Mouse (Mus musculus) kidney, adult 9 months (tissue): ENCODE measurements around the gene Slc7a1.
A peak's percentile ranks its signal among the peaks of the same experiment; 100 is the strongest.

Source experiments
- DNase-seq: peaks from one replicate; pipeline ENCODE4 v3.0.0; 2022

Slc7a1 gene

DNA sequence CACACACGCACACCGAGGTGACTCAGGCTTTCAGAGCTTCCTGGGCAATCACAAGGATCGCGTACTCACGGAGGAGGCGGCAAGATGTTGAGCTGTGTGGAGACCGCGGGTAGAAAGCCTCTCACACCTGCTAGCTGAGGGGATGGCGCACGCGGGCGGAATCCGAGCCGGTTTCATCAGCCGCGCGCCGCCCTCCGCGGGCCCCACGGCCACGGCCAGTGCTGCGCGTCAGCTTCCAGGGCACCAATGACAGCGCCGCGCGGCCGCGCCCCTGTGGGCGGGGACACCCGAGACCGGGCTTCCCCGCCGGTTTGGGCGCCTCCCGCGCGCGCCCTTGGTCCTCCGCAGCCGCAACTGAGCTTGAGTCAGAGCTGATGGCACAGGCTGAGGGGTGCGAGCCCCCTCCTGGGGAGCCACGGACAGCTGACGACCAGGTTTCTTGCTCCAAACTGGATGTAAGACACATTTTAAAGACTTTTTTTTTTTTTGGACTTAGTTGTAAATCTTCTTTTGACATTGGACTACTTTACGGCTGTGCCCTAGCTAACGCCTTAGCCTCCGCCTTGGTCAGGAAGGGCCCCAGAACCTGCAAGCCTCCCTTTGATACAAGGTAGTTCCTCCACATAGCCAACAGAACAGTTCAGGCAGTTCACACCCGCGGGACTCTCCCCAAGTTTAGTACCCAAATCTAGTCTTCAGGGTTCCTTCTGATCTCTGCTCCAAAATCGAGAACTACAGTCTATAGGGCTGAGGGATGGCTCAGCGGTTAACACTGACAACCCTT is at the start of gene Slc7a1:
TSS of gene Slc7a1 (minus strand) at position 245 of the 784 bp plus-strand sequence.
- peak; percentile 80 for DNase-seq

- no peak for DNase-seq
Measured at GRCm38 (mm10) chr5:148444974-148445373, 45.3 kb upstream of the Slc7a1 start.

- DNase-seq, result no peak
Measured at GRCm38 (mm10) chr5:148443734-148444133, 44.0 kb upstream of the Slc7a1 start.

- no peak for DNase-seq
Measured at GRCm38 (mm10) chr5:148435660-148436059, 36.0 kb upstream of the Slc7a1 start.

DNA sequence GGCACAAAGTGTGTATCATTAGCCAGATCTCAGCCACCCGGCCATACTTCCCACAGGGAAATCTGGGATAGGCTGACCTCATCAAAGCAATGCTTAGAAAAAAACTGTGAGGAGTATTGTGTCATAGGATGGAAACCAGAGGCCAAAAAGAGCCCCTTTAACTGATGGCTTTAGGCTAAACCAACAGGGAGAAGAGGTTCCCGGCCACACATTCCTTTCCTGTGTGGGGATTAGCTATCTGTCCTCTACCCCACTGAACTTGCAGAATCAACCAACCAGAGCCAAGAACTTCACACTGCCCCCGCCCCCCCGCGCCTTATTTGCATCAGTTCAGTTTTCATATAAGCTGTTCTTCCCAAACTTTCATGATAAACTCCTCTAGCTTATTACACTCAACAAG is 32.4 kb upstream of the Slc7a1 start:
- no peak for DNase-seq

DNA sequence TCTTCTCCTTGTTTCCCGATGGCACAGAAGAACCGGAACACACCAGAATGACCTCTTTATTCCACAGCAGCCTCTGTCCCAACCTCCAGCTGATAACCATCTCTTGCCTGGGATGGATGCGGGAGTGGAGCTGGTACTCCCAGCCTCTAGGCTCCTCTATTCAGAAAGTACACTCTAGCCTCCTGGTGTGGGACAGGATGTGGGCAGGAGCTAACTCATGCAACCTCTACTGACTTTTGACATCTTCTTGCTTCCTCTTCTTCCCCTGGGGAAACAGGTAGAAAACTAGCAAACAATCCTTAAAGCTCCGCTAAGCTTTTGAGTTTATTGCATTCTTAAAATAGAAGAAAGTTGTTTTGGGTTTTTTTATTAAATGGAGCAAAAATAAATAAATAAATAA is 29.1 kb upstream of the Slc7a1 start:
- no peak for DNase-seq

GRCm38 (mm10) chr5:148425136-148425535 is 25.4 kb upstream of the Slc7a1 start:
- no peak for DNase-seq

GRCm38 (mm10) chr5:148421326-148421725 is 21.6 kb upstream of the Slc7a1 start:
- no peak for DNase-seq

DNA sequence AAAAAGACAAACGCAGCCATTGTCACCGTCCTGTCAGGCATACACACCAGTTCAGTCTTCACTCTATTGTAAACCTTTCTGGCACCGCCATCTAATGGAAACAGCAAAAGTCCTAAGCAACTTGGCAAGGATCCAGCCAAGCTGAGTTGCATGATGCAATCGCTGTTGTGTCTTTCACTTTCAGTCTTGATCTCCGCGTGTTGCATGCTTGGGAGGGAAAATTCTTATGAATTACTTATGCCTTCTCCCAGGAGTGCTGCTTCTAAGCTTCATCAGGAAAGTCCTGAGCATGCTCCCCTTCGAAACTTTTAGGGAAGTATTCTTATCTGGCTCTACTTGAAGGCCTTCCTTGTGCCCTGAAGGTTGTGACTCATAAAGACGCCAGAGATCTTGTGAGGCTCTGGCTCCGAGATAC is 19.4 kb upstream of the Slc7a1 start:
- peak; percentile 36 for DNase-seq

- no peak for DNase-seq
Measured at GRCm38 (mm10) chr5:148418436-148418835, 18.7 kb upstream of the Slc7a1 start.

DNA sequence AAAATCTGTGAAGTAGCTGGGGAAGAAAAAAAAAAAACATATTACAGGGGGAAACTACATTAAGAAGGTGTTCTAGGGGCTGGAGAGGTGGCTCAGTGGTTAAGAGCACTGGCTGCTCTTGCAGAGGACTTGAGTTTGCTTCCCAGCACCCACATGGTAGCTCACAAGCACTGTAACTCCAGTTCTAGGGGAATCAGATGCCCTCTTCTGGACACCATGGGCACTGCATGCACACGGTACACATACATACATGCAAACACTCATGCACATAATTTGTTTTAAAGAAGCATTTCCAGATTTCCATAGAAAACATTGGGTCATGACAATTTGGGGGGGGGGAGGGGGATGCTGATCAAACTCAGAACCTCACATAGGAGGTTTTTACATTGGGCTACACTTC is 18.1 kb upstream of the Slc7a1 start:
- no peak for DNase-seq

DNA sequence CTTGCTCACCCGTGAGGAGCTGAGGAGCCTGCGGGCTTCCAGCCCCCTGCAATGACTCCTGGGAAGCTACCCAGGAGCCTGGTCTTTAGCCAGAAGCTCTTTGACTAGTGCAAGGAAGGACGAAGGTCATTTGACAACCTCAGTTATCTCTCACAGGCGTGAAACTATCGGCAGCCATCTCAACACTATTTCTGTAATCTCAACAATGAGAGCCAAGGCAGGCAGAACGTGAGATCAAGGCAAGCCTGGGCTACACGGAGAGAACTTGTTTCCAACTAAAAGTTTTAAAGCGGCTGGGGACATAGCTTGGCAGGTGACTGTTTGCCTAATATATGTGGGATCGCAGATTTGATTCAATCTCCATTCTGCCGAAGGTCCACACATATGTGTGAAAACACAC is 16.8 kb upstream of the Slc7a1 start:
- DNase-seq, result no peak

GRCm38 (mm10) chr5:148414233-148414632 is 14.5 kb upstream of the Slc7a1 start:
- no peak for DNase-seq

DNA sequence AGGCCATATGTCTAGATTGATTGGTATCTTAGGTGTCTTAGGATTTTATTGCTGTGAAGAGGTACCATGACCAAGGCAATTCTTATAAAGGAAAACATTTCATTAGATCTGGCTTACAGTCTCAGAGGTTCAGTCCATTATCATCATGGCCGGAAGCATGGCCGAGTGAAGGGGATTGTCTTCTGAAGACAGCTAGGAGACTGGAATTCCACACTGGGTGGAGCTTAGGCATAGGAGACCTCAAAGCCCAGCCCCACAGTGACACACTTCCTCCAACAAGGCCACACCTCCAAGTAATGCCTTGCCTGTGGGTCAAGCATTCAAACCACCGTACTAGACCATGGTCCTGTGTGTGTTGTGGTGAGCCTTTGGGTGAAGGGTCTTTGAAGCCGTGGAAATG is 12.8 kb upstream of the Slc7a1 start:
- no peak for DNase-seq

- DNase-seq, result no peak
Measured at GRCm38 (mm10) chr5:148409465-148409864, 9.8 kb upstream of the Slc7a1 start.

DNA sequence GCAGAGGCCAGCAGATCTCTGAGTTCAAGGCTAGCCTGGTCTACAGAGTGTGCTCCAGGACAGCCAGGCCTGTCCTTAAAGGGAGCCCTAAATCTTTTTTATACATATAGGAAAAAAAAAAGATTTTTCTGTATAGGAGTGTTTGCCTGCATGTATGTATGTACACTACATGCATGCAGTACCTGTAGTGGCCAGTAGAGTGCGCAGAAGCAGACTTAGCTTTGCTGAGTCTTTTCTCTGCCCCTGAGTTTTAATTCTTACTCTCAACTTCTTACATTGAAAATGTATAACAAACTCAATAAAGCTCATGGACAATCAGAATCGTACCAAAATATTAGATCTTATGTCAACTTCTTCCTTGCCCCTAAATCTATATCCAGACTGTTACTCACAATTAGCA is 7.2 kb upstream of the Slc7a1 start:
- no peak for DNase-seq

DNA sequence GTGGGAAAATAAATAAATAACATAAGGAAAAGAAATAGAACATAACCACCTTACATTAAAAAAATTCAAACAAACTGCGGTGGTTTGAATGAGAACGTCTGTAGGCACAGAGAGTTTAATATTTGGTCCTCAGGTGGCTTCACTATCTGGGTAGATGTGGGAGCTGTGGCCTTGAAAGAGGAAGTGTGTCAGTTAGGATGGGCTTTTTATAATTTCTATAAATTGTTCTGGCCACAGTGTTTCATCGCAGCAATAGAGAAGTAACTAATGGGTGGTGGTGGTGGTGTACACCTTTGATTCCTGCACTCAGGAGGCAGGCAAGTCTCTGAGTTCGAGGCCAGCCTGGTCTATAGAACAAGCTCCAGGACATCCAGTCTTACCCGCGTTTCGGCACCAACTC is 4.8 kb upstream of the Slc7a1 start:
- no peak for DNase-seq

- no peak for DNase-seq
Measured at GRCm38 (mm10) chr5:148402641-148403040, 2.9 kb upstream of the Slc7a1 start.

DNA sequence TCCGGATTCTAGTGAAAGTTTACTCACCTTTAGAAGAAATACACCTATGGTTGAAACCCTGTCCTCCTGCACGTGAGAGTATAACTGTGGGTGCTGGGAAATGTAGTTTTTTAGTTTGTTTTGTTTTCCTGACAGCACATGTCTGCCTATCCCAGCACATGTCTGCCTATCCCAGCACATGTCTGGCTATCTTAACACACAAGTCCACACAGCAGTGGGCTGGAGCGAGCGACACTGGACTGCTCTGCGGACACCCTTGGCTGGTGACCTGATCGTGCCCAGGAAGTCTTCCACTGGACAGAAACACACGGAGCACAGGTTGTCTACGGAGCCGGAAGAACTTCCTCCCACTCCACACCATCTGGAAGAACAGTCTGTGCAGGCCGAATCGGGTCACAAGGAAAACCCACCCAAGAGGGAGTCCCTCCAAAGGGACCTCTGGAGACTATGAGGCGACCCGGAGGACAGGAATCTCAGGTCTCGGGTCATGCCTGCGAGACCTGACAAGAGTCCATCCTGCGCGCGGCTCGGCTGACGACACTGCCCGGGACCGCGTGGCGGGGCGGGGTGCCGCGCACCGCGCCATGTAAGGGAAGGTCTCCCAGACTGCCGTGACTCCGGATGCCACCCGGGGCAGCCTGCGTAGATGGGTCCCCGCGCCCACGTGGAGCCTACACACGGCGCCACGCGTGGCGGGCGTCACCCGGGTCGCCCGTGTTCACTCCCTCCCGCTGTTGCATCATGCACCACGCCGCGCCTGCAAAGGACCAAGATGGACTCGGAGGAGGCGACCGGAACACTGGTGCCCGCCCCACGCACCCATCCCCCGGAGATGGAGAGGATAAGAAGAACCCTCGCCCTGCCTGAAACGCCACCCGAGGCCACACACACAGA is 691 bp downstream of the Slc7a1 start:
- DNase-seq, result no peak

DNA sequence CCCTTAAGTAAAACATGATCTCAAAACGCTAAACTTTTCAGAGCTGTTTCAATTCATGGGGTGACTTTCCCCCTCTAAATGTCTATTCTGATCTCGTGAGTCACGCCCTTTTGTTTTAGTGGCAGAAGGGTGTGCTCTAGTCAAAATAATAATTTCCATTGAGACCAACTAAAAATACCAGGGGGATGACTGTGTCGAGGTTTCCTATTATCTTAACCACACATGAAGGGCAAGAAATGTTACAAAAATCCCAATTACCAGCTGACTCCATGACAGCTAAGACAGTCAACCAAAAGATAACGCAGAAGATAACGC is 1.3 kb downstream of the Slc7a1 start:
- DNase-seq, result no peak

GRCm38 (mm10) chr5:148397911-148398310 is 1.8 kb downstream of the Slc7a1 start:
- DNase-seq, result no peak

- no peak for DNase-seq
Measured at GRCm38 (mm10) chr5:148397418-148397817, 2.3 kb downstream of the Slc7a1 start.

GRCm38 (mm10) chr5:148393316-148393715 is 6.4 kb downstream of the Slc7a1 start:
- no peak for DNase-seq

- no peak for DNase-seq
Measured at GRCm38 (mm10) chr5:148392831-148393230, 6.9 kb downstream of the Slc7a1 start.
